Mouse (Mus musculus) hindbrain, embryonic 12.5 days (tissue): ENCODE measurements at regions not wholly inside any gene's neighbourhood (a gene's known extent, or its start where the extent isn't known, plus 50 kb on each side); places are given as distances from the start of the nearest gene placed in this dataset.

ENCODE experiments used
- ATAC-seq: fragments of 200-750 bp; cut with Nextera tagmentation; 2 replicates; pipeline ENCODE4 v1.8.0; 2017; ENCODE audit warnings: moderate TSS enrichment; ENCODE audit not compliant: low FRiP score
- H3K27ac ChIP-seq: fragments of 300-500 bp; sonication (generic); 2 replicates; pipeline ENCODE4 v1.5.1; 2016; ENCODE audit warnings: mild to moderate bottlenecking
- H3K27me3 ChIP-seq: fragments of 300-500 bp; sonication (generic); 2 replicates; pipeline ENCODE4 v1.6.1; 2016; ENCODE audit warnings: mild to moderate bottlenecking
- H3K36me3 ChIP-seq: fragments of 300-500 bp; sonication (generic); 2 replicates; pipeline ENCODE4 v1.6.1; 2016; ENCODE audit warnings: mild to moderate bottlenecking
- H3K4me1 ChIP-seq: fragments of 300-500 bp; sonication (generic); 2 replicates; pipeline ENCODE4 v1.6.1; 2016
- H3K4me2 ChIP-seq: fragments of 300-500 bp; sonication (generic); replicated peaks from 2 replicates; pipeline ENCODE4 v1.6.1; 2016; ENCODE audit warnings: mild to moderate bottlenecking
- H3K4me3 ChIP-seq: fragments of 300-500 bp; sonication (generic); 2 replicates; pipeline ENCODE4 v1.5.1; 2016; ENCODE audit warnings: mild to moderate bottlenecking
- H3K9ac ChIP-seq: fragments of 300-500 bp; sonication (generic); 2 replicates; pipeline ENCODE4 v1.6.1; 2016; ENCODE audit warnings: mild to moderate bottlenecking, moderate library complexity
- H3K9me3 ChIP-seq: fragments of 300-500 bp; sonication (generic); replicated peaks from 2 replicates; pipeline ENCODE4 v1.6.1; 2016; ENCODE audit warnings: mild to moderate bottlenecking
- WGBS: fragments of 180-500 bp; shearing (Covaris S2); methylation state at CpG from one replicate; pipeline ENCODE4 v1.1.7; 2016; 5-methylcytosine and 5-hydroxymethylcytosine counted together

- no peak overlapping the region for H3K9ac ChIP-seq
- WGBS = 87% methylated on average over 9 of the region's 9 CpGs
- no peaks in the 10 kb centered on the region for H3K36me3 ChIP-seq
- H3K27me3 ChIP-seq = no peaks in the 10 kb centered on the region
- no peaks in the 10 kb centered on the region for H3K9me3 ChIP-seq
- no peak overlapping the region for H3K4me2 ChIP-seq
- no peak overlapping the region for H3K27ac ChIP-seq
- H3K4me1 ChIP-seq = peaks cover 21% of the 10 kb centered on the region
- H3K4me3 ChIP-seq = no peak overlapping the region
- ATAC-seq = no peak
These were observed 161.1 kb downstream of the Efnb2 start for GRCm38 (mm10) chr8:8499921-8500320.

- ATAC-seq = no peak
- WGBS = 36% methylated on average over 5 of the region's 5 CpGs
- Histone ChIP-seq H3K4me1 (peaks cover 21% of the 10 kb centered on the region), H3K4me2 (no peak overlapping the region), H3K9me3 (no peaks in the 10 kb centered on the region), H3K4me3 (no peak overlapping the region), H3K36me3 (no peaks in the 10 kb centered on the region), H3K27me3 (no peaks in the 10 kb centered on the region), H3K9ac (no peak overlapping the region), H3K27ac (no peak overlapping the region)
These were observed 162.3 kb downstream of the Efnb2 start for GRCm38 (mm10) chr8:8498753-8499152.

- Histone ChIP-seq H3K27ac (no peak overlapping the region), H3K4me2 (no peak overlapping the region), H3K9ac (no peak overlapping the region), H3K4me3 (no peak overlapping the region), H3K9me3 (no peaks in the 10 kb centered on the region), H3K36me3 (no peaks in the 10 kb centered on the region), H3K27me3 (peaks cover 5% of the 10 kb centered on the region), H3K4me1 (peaks cover 25% of the 10 kb centered on the region)
- WGBS = 60% methylated on average over 7 of the region's 7 CpGs
- ATAC-seq = no peak
These were observed 165.6 kb downstream of the Efnb2 start for GRCm38 (mm10) chr8:8495472-8495871.

- Histone ChIP-seq H3K27ac (no peak overlapping the region), H3K4me1 (peaks cover 33% of the 10 kb centered on the region), H3K4me2 (no peak overlapping the region)
These were observed 166.8 kb downstream of the Efnb2 start for GRCm38 (mm10) chr8:8494281-8494680.

GRCm38 (mm10) chr8:8491908-8492307, 169.1 kb downstream of the Efnb2 start:
- 95% methylated on average over 2 of the region's 2 CpGs for WGBS
- Histone ChIP-seq H3K27me3 (peaks cover 5% of the 10 kb centered on the region), H3K9ac (no peak overlapping the region), H3K4me1 (peaks cover 33% of the 10 kb centered on the region), H3K36me3 (no peaks in the 10 kb centered on the region), H3K4me2 (no peak overlapping the region), H3K27ac (no peak overlapping the region), H3K4me3 (no peak overlapping the region), H3K9me3 (no peaks in the 10 kb centered on the region)
- no peak for ATAC-seq

More at GRCm38 (mm10) chr8:8494281-8494680, 166.8 kb downstream of the Efnb2 start:
- ATAC-seq = no peak
- Histone ChIP-seq H3K9me3 (no peaks in the 10 kb centered on the region), H3K27me3 (peaks cover 5% of the 10 kb centered on the region), H3K4me3 (no peak overlapping the region), H3K9ac (no peak overlapping the region), H3K36me3 (no peaks in the 10 kb centered on the region)
- WGBS = 90% methylated on average over 10 of the region's 10 CpGs

GRCm38 (mm10) chr8:8489784-8490183, 171.3 kb downstream of the Efnb2 start:
- peak overlapping the region; percentile 77 for H3K27ac ChIP-seq
- ATAC-seq = peak; percentile 9; the same call in 1 of the 2 replicates
- no peak overlapping the region for H3K9ac ChIP-seq

GRCm38 (mm10) chr8:8488695-8489571, 172.1 kb downstream of the Efnb2 start:
- H3K9me3 ChIP-seq = no peaks in the 10 kb centered on the region
- peak overlapping the region; percentile 45 for H3K4me2 ChIP-seq
- H3K9ac ChIP-seq = no peak overlapping the region
- H3K36me3 ChIP-seq = no peaks in the 10 kb centered on the region
- H3K4me3 ChIP-seq = peak overlapping the region; percentile 7; the same call in 1 of the 2 replicates
- peaks cover 5% of the 10 kb centered on the region for H3K27me3 ChIP-seq
- peak; percentile 68 for ATAC-seq
- 3% methylated on average over 26 of the region's 26 CpGs for WGBS
- H3K4me1 ChIP-seq = peaks cover 44% of the 10 kb centered on the region
- H3K27ac ChIP-seq = peak overlapping the region; percentile 77

More at GRCm38 (mm10) chr8:8489784-8490183, 171.3 kb downstream of the Efnb2 start:
- peak overlapping the region; percentile 45 for H3K4me2 ChIP-seq
- WGBS = 2% methylated on average over 9 of the region's 9 CpGs
- peaks cover 5% of the 10 kb centered on the region for H3K27me3 ChIP-seq
- no peaks in the 10 kb centered on the region for H3K36me3 ChIP-seq
- peaks cover 37% of the 10 kb centered on the region for H3K4me1 ChIP-seq
- no peaks in the 10 kb centered on the region for H3K9me3 ChIP-seq
- no peak overlapping the region for H3K4me3 ChIP-seq

- H3K9me3 ChIP-seq = no peaks in the 10 kb centered on the region
- peak overlapping the region; percentile 77 for H3K27ac ChIP-seq
- 32% methylated on average over 9 of the region's 9 CpGs for WGBS
- H3K9ac ChIP-seq = no peak overlapping the region
- ATAC-seq = no peak; the same call in 1 of the 2 replicates
- H3K4me1 ChIP-seq = peaks cover 49% of the 10 kb centered on the region
- peaks cover 5% of the 10 kb centered on the region for H3K27me3 ChIP-seq
- H3K4me3 ChIP-seq = peak overlapping the region; percentile 7; the same call in 1 of the 2 replicates
- H3K36me3 ChIP-seq = no peaks in the 10 kb centered on the region
- peak overlapping the region; percentile 45 for H3K4me2 ChIP-seq
These were observed 172.8 kb downstream of the Efnb2 start for GRCm38 (mm10) chr8:8488191-8488694.

- no peak overlapping the region for H3K27ac ChIP-seq
- ATAC-seq = no peak
- H3K4me1 ChIP-seq = peaks cover 55% of the 10 kb centered on the region
- 10% methylated on average over 5 of the region's 5 CpGs for WGBS
- no peaks in the 10 kb centered on the region for H3K36me3 ChIP-seq
- no peak overlapping the region for H3K9ac ChIP-seq
- no peaks in the 10 kb centered on the region for H3K9me3 ChIP-seq
- peaks cover 7% of the 10 kb centered on the region for H3K27me3 ChIP-seq
- H3K4me2 ChIP-seq = 0 out of 2 replicates have a peak overlapping the region, but pooled peaks have one; percentile 9
- no peak overlapping the region for H3K4me3 ChIP-seq
These were observed 173.3 kb downstream of the Efnb2 start for GRCm38 (mm10) chr8:8487706-8488105.

- H3K27me3 ChIP-seq = 0 out of 2 replicates have a peak, but pooled peaks cover 5% of the 10 kb centered on the region
- H3K9me3 ChIP-seq = no peaks in the 10 kb centered on the region
- H3K4me3 ChIP-seq = no peak overlapping the region
- peaks cover 57% of the 10 kb centered on the region for H3K4me1 ChIP-seq
- 74% methylated on average over 3 of the region's 3 CpGs for WGBS
- no peak overlapping the region for H3K27ac ChIP-seq
- H3K9ac ChIP-seq = no peak overlapping the region
- H3K36me3 ChIP-seq = no peaks in the 10 kb centered on the region
- ATAC-seq = no peak
- no peak overlapping the region for H3K4me2 ChIP-seq
These were observed 174.2 kb downstream of the Efnb2 start for GRCm38 (mm10) chr8:8486866-8487265.

- Histone ChIP-seq H3K9me3 (no peaks in the 10 kb centered on the region), H3K27me3 (0 out of 2 replicates have a peak, but pooled peaks cover 5% of the 10 kb centered on the region), H3K4me1 (peaks cover 55% of the 10 kb centered on the region), H3K36me3 (no peaks in the 10 kb centered on the region), H3K9ac (no peak overlapping the region), H3K4me2 (no peak overlapping the region), H3K4me3 (no peak overlapping the region), H3K27ac (no peak overlapping the region)
- ATAC-seq = no peak
- WGBS = 39% methylated on average over 3 of the region's 3 CpGs
These were observed 175.8 kb downstream of the Efnb2 start for GRCm38 (mm10) chr8:8485252-8485651.

- peak overlapping the region; percentile 57; the same call in 1 of the 2 replicates for H3K27ac ChIP-seq
- no peaks in the 10 kb centered on the region for H3K9me3 ChIP-seq
- peaks cover 50% of the 10 kb centered on the region for H3K4me1 ChIP-seq
- 10% methylated on average over 8 of the region's 8 CpGs for WGBS
- ATAC-seq = peak; percentile 70
- no peaks in the 10 kb centered on the region for H3K36me3 ChIP-seq
- peak overlapping the region; percentile 30; the same call in 1 of the 2 replicates for H3K4me2 ChIP-seq
- 0 out of 2 replicates have a peak, but pooled peaks cover 5% of the 10 kb centered on the region for H3K27me3 ChIP-seq
- H3K9ac ChIP-seq = no peak overlapping the region
- peak overlapping the region; percentile 13 for H3K4me3 ChIP-seq
These were observed 176.5 kb downstream of the Efnb2 start for GRCm38 (mm10) chr8:8484546-8484945.
